Mouse (Mus musculus) kidney, postnatal 14 days (tissue): ENCODE measurements at regions not wholly inside any gene's neighbourhood (a gene's known extent, or its start where the extent isn't known, plus 50 kb on each side); places are given as distances from the start of the nearest gene placed in this dataset.
A peak's percentile ranks its signal among the peaks of the same experiment; 100 is the strongest.

Source experiments
- DNase-seq: peaks from one replicate; pipeline ENCODE4 v3.0.0; 2022; ENCODE audit warnings: mixed read lengths

- no peak for DNase-seq
Observed at GRCm38 (mm10) chr9:60931290-60931689, 136.9 kb downstream of the Uaca start.

GRCm38 (mm10) chr9:60936937-60937336 is 142.6 kb downstream of the Uaca start:
- DNase-seq: no peak

GRCm38 (mm10) chr9:60939858-60940804 is 145.8 kb downstream of the Uaca start:
- peak; percentile 83 for DNase-seq

- no peak for DNase-seq
Observed at GRCm38 (mm10) chr9:60947363-60947762, 153.0 kb downstream of the Uaca start.

GRCm38 (mm10) chr9:60948531-60949070 is 154.3 kb downstream of the Uaca start:
- DNase-seq: no peak

- no peak for DNase-seq
Observed at GRCm38 (mm10) chr9:60950161-60950560, 155.8 kb downstream of the Uaca start.

GRCm38 (mm10) chr9:60951071-60951561 is 156.8 kb downstream of the Uaca start:
- DNase-seq: peak; percentile 70

GRCm38 (mm10) chr9:60957438-60957837 is 163.1 kb downstream of the Uaca start:
- DNase-seq: no peak

GRCm38 (mm10) chr9:60959537-60959936 is 165.2 kb downstream of the Uaca start:
- no peak for DNase-seq

- DNase-seq: peak; percentile 12
Observed at GRCm38 (mm10) chr9:60962086-60962485, 167.7 kb downstream of the Uaca start.

GRCm38 (mm10) chr9:60965641-60966040 is 171.3 kb downstream of the Uaca start:
- no peak for DNase-seq

GRCm38 (mm10) chr9:60968281-60969031 is 174.1 kb downstream of the Uaca start:
- DNase-seq: no peak

- DNase-seq: no peak
Observed at GRCm38 (mm10) chr9:60972201-60972910, 178.0 kb downstream of the Uaca start.

- no peak for DNase-seq
Observed at GRCm38 (mm10) chr9:60974546-60974945, 180.2 kb downstream of the Uaca start.

GRCm38 (mm10) chr9:60982383-60983085 is 188.2 kb downstream of the Uaca start:
- peak; percentile 16 for DNase-seq

GRCm38 (mm10) chr9:60983246-60983645 is 188.9 kb downstream of the Uaca start:
- DNase-seq: no peak

- no peak for DNase-seq
Observed at GRCm38 (mm10) chr9:60988113-60988512, 193.8 kb downstream of the Uaca start.

- peak; percentile 44 for DNase-seq
Observed at GRCm38 (mm10) chr9:60989670-60990391, 195.5 kb downstream of the Uaca start.

- no peak for DNase-seq
Observed at GRCm38 (mm10) chr9:60991509-60991908, 197.2 kb downstream of the Uaca start.

GRCm38 (mm10) chr9:60993661-60994060 is 199.3 kb downstream of the Uaca start:
- no peak for DNase-seq

- DNase-seq: no peak
Observed at GRCm38 (mm10) chr9:60995096-60995495, 200.8 kb downstream of the Uaca start.
